Mouse (Mus musculus): ENCODE data around the gene Spem2. TPM values are rescaled to one million over a fixed set of nuclear protein-coding genes. Genes with fewer than 3 reads are reported as not detected.

Spem2 gene
- polyA plus RNA-seq, 1 experiment, result not detected

DNA sequence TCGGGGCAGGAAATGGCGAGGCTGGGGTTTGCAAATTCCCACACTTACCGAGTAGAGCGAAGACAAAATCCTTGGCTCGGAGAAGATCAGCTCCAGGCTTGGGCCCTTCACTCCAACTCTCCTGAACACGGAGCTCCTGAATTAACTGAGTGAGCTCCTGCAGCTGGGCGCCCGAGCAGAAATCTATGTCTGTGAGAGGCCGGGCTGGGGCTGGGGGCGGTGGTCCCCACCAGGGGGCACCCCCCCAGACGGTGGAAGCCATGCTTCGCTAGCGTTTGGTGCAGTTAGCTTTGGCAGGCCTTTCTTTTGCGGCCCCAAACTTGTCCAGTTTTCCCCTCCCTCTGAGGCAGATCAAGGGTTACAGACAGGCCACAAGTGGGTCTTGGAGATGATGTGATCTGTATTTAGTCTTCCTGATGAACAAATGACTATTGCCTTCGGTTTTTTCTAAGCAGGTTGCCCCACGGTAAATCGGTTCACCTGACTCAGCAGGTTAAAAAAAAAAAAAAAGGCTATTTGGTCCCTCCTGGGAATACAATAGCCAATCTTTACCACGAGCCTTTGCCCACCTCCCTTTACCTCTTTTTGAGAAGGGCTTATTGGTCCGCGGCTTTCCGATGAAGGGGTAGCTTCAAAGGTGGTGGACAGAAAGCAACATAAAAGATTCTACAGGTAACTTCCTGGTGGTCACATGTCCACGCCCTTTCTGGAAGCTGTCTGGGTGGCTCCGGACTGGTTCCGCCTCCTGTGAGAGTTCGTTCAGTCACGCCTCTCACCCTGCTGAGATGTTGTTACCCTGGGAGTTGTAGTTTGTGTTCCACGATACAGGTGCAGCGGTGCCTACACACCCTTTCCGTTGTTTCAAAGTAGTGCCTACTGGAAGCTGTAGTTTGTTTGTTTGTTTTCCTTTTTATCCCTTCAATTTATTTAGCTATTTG is 13.0 kb downstream of the Spem2 start, which contains the start of gene Tmem102:
TSS of gene Tmem102 (minus strand) at position 653 of the 938 bp plus-strand sequence.
- Histone ChIP-seq H3K27ac (ENCODE audit: control insufficient read depth, insufficient read depth, low read depth, low read length, poor library complexity) (no peak within 1 kb of the TSS), H3K4me3 (replicated peaks; ENCODE audit: control insufficient read depth, low read depth, low read length) (no peak within 1 kb of the TSS), H3K4me1 (ENCODE audit: control insufficient read depth, insufficient read depth, low read length) (no peaks in the 10 kb centered on the region; the same call in 1 of the 2 replicates)
- TF ChIP-seq CTCF (IDR thresholded peaks at IDR 0.05; ENCODE audit: control insufficient read depth, insufficient read depth, low read length) (no peak), POLR2A (IDR thresholded peaks at IDR 0.05; ENCODE audit: borderline replicate concordance, control insufficient read depth, low read depth, low read length) (no peak)
- WGBS, result 59% methylated on average over 29 of the region's 29 CpGs

DNA sequence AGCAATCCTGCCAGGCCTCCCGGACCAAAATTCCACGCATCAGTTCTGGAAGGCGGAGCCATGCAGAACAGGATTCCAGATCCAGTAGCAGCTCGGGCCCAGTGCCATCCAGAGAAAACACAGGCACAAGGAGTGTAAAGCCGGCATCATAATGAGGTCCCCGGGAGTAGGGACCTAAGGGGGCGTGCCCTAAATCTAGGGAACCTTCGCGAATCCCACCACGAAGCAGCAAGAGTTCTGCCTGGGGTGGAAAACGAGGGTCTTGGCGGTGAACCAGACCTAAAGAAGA is 13.7 kb downstream of the Spem2 start:
- TF ChIP-seq CTCF (IDR thresholded peaks at IDR 0.05; ENCODE audit: control insufficient read depth, insufficient read depth, low read length) (no peak), POLR2A (IDR thresholded peaks at IDR 0.05; ENCODE audit: borderline replicate concordance, control insufficient read depth, low read depth, low read length) (no peak)
- WGBS, result 50% methylated on average over 12 of the region's 12 CpGs
- H3K4me3 ChIP-seq (replicated peaks; ENCODE audit: control insufficient read depth, low read depth, low read length), result no peak overlapping the region
- no peaks in the 10 kb centered on the region; the same call in 1 of the 2 replicates for H3K4me1 ChIP-seq (ENCODE audit: control insufficient read depth, insufficient read depth, low read length)
- no peak overlapping the region for H3K27ac ChIP-seq (ENCODE audit: control insufficient read depth, insufficient read depth, low read depth, low read length, poor library complexity)

DNA sequence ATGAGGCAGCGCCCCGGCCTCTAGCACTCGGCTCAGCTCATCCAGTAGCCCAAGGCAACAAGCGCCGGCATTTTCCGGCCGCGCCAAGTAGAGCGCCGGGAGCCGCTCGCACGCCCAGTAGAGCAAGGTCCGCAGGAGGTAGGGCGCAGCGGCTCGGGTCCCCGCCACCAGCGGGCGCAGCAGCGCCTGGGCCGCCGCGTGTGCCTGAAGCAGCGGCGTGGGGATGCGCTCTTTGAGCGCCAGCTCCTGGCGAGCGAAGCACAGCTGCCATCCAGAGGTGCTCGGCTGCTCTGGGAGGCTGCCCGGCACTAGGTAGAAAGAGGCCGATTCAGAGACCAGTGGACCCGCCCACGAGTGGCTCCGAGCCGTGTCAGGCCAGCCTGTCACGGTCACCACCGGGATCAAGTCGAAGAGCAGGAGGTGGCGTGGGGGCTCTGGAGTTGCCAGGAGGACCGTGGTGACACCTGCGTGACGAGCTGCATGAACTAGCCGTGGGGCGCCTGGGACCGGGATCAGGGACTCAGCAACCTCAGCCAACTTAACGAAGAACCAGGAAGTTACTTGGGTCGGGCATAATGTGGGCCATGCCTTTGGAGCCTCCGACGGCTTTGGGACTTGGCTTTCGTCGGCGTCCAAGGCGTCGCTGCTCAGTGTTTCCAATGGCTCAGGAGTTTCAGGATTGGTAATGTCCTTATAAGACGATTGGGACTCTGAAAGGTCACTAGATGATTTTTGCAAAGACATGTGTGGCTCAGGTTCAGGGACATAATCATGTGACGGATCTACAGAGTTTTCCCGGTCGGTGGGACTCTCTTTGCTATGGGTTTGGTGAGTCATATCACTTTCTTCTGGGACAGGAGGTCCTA is 14.2 kb downstream of the Spem2 start:
- Histone ChIP-seq H3K27ac (ENCODE audit: control insufficient read depth, insufficient read depth, low read depth, low read length, poor library complexity) (no peak overlapping the region; the same call in 1 of the 2 replicates), H3K4me1 (ENCODE audit: control insufficient read depth, insufficient read depth, low read length) (peaks cover 1% of the 10 kb centered on the region; the same call in 1 of the 2 replicates), H3K4me3 (replicated peaks; ENCODE audit: control insufficient read depth, low read depth, low read length) (no peak overlapping the region)
- 4% methylated on average over 60 of the region's 60 CpGs for whole genome bisulfite sequencing
- TF ChIP-seq POLR2A (IDR thresholded peaks at IDR 0.05; ENCODE audit: borderline replicate concordance, control insufficient read depth, low read depth, low read length) (no peak), CTCF (IDR thresholded peaks at IDR 0.05; ENCODE audit: control insufficient read depth, insufficient read depth, low read length) (peak; percentile 65; the same call in 1 of the 2 replicates)

DNA sequence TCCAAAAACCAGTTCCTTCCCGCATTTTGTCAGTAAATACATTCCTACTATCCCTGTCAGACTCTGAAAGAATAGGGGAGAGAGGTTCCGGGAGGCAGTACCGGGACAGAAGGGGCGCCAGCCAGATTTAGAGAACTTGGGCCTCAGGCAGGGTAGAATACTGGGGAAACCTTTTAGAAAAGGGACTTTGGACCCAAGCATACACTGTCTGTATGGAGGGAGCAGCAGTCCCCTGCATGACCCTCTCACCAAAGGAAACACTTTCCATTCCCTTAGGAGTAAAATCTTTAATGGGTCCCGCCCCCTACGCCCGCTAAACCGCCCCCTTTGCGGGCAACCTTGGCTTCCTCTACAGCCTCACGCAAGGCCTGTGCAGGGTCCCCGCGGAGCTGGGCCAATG is 14.9 kb downstream of the Spem2 start:
- TF ChIP-seq CTCF (IDR thresholded peaks at IDR 0.05; ENCODE audit: control insufficient read depth, insufficient read depth, low read length), result no peak
- no peak for TF ChIP-seq POLR2A (IDR thresholded peaks at IDR 0.05; ENCODE audit: borderline replicate concordance, control insufficient read depth, low read depth, low read length)
- H3K4me1 ChIP-seq (ENCODE audit: control insufficient read depth, insufficient read depth, low read length), result peaks cover 1% of the 10 kb centered on the region; the same call in 1 of the 2 replicates
- WGBS, result 3% methylated on average over 12 of the region's 12 CpGs
- H3K4me3 ChIP-seq (replicated peaks; ENCODE audit: control insufficient read depth, low read depth, low read length), result no peak overlapping the region
- H3K27ac ChIP-seq (ENCODE audit: control insufficient read depth, insufficient read depth, low read depth, low read length, poor library complexity), result no peak overlapping the region; the same call in 1 of the 2 replicates

DNA sequence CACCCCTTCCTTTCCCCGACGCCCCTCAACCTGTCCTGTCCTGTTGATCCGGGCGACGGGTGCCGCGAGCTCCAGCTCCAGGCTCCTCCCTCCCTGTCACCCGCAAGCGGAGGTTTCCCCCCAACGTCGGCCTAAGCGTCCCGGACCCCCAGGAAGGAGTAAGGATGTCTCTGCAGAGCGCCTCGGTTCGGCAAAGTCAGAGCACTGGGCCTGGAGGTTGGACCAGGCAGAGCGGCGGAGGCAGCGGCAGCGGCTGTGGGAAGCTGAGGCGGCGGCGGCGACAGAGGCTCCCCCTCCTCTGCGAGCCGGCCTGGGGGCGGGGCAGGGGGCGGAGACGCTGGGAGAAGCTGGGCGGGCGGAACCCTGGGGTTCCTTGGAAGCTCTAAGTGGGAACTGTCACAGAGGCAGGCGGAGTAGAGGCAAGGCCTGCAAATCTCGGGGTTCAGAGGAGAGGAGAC is 15.6 kb downstream of the Spem2 start:
- TF ChIP-seq CTCF (IDR thresholded peaks at IDR 0.05; ENCODE audit: control insufficient read depth, insufficient read depth, low read length) (no peak), POLR2A (IDR thresholded peaks at IDR 0.05; ENCODE audit: borderline replicate concordance, control insufficient read depth, low read depth, low read length) (no peak)
- H3K4me1 ChIP-seq (ENCODE audit: control insufficient read depth, insufficient read depth, low read length), result peaks cover 1% of the 10 kb centered on the region; the same call in 1 of the 2 replicates
- peak overlapping the region; percentile 33 for H3K4me3 ChIP-seq (replicated peaks; ENCODE audit: control insufficient read depth, low read depth, low read length)
- under 1% methylated on average over 33 of the region's 33 CpGs for WGBS
- H3K27ac ChIP-seq (ENCODE audit: control insufficient read depth, insufficient read depth, low read depth, low read length, poor library complexity), result no peak overlapping the region; the same call in 1 of the 2 replicates

DNA sequence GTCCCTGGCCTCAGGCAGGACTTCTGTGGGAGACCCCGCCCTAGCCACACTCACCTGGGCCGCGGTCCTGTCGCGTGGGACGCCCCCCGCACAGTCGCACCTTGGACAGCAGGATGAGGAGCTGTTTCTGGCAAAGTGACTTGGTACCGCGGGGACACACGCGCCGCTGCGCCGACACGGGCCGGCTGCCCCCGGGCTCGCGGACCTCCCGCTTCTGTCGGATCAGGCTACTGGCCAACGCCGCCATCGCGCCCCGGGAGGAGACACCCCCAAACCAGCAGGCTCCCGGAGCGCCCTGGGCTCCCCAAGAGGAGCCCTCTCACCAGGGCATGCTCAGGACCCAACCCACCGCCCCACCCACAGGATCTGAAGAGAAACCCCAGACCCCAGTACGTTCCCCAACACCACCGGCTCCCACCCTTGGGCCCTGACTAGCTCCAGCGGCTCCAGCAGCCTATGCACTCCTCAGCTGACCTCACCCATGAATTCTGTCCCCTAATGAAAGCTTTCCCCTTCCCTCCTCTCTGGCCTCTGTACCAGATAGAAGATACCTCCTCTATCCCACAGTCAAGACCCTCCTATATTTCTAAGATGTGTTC is 16.8 kb downstream of the Spem2 start, which contains the start of gene Fgf11:
TSS of gene Fgf11 (minus strand) at position 479 of the 599 bp plus-strand sequence.
- no peak for TF ChIP-seq POLR2A (IDR thresholded peaks at IDR 0.05; ENCODE audit: borderline replicate concordance, control insufficient read depth, low read depth, low read length)
- no peak for TF ChIP-seq CTCF (IDR thresholded peaks at IDR 0.05; ENCODE audit: control insufficient read depth, insufficient read depth, low read length)
- H3K27ac ChIP-seq (ENCODE audit: control insufficient read depth, insufficient read depth, low read depth, low read length, poor library complexity), result no peak within 1 kb of the TSS; the same call in 1 of the 2 replicates
- peak within 1 kb of the TSS; percentile 33 for H3K4me3 ChIP-seq (replicated peaks; ENCODE audit: control insufficient read depth, low read depth, low read length)
- H3K4me1 ChIP-seq (ENCODE audit: control insufficient read depth, insufficient read depth, low read length), result peaks cover 1% of the 10 kb centered on the region; the same call in 1 of the 2 replicates
- 4% methylated on average over 33 of the region's 33 CpGs for WGBS

DNA sequence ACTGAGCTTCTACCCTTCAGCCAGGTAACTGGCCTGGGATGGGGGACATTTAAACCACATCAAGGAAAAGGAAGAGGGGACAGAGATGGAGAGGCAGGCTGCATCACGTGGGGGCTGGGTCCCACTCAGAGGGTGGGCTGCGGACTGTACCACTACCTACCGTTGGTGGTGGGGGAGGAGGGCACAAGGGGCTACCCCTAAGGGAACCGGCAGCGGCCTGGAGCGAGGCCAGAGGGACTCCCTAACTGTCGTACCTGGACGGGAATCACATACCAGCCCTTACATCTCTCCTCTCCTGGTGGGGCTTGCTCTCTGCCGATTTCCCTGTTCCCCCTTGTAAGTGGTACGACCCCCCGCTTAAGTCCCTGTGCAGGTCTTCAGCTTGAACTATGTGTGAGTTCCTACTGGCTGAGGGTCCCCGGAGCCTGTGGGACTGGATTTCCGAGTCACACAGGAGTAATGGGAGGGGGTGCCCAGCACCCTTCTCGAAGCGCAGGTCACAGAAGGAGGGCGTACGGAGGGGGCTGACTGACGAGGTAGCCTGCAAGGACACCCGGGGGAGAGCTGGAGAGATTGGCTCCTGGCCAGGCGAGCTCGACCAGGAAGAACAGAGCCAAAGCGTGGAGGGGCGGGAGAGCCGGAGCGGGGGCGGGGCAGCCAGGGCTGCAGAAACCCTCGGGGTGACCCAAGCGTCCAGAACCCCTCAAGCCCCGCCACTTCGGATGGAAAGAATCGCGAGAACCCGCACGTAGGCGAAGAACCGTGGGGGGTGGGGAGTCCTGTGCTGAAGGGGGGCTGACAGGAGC is 17.7 kb downstream of the Spem2 start:
- under 1% methylated on average over 36 of the region's 36 CpGs for WGBS
- H3K27ac ChIP-seq (ENCODE audit: control insufficient read depth, insufficient read depth, low read depth, low read length, poor library complexity), result no peak overlapping the region
- TF ChIP-seq CTCF (IDR thresholded peaks at IDR 0.05; ENCODE audit: control insufficient read depth, insufficient read depth, low read length) (no peak), POLR2A (IDR thresholded peaks at IDR 0.05; ENCODE audit: borderline replicate concordance, control insufficient read depth, low read depth, low read length) (no peak)
- no peak overlapping the region for H3K4me3 ChIP-seq (replicated peaks; ENCODE audit: control insufficient read depth, low read depth, low read length)
- peaks cover 1% of the 10 kb centered on the region; the same call in 1 of the 2 replicates for H3K4me1 ChIP-seq (ENCODE audit: control insufficient read depth, insufficient read depth, low read length)
